Mouse (Mus musculus) stomach, embryonic 16.5 days (tissue): Measurements from ENCODE around the gene Pax5. TPM values are rescaled to one million over a fixed set of nuclear protein-coding genes. Genes with fewer than 3 reads are reported as not detected.

Source experiments
- ATAC-seq: fragments of 200-750 bp; cut with Nextera tagmentation; 2 replicates; pipeline ENCODE4 v1.8.0; 2017; ENCODE audit warnings: moderate number of reproducible peaks, moderate TSS enrichment; ENCODE audit not compliant: insufficient read depth, low FRiP score
- H3K27ac ChIP-seq: fragments of 300-500 bp; sonication (generic); 2 replicates; pipeline ENCODE4 v1.5.1; 2014; ENCODE audit warnings: low read length
- H3K27me3 ChIP-seq: fragments of 300-500 bp; sonication (generic); 2 replicates; pipeline ENCODE4 v1.6.1; 2014; ENCODE audit warnings: low read length, control low read depth, mixed read lengths; ENCODE audit not compliant: control insufficient read depth, insufficient read depth
- H3K36me3 ChIP-seq: fragments of 300-500 bp; sonication (generic); 2 replicates; pipeline ENCODE4 v1.6.1; 2014; ENCODE audit warnings: low read length; ENCODE audit not compliant: control insufficient read depth, insufficient read depth
- H3K4me1 ChIP-seq: fragments of 300-500 bp; sonication (generic); 2 replicates; pipeline ENCODE4 v1.6.1; 2014; ENCODE audit warnings: low read length, control low read depth, mixed read lengths; ENCODE audit not compliant: control insufficient read depth, insufficient read depth
- H3K4me2 ChIP-seq: fragments of 300-500 bp; sonication (generic); 2 replicates; pipeline ENCODE4 v1.6.1; 2014; ENCODE audit warnings: low read depth, low read length, mixed read lengths
- H3K4me3 ChIP-seq: fragments of 300-500 bp; sonication (generic); replicated peaks from 2 replicates; pipeline ENCODE4 v1.5.1; 2014; ENCODE audit warnings: mild to moderate bottlenecking, low read length
- H3K9ac ChIP-seq: fragments of 300-500 bp; sonication (generic); 2 replicates; pipeline ENCODE4 v1.6.1; 2014; ENCODE audit warnings: low read length
- H3K9me3 ChIP-seq: fragments of 300-500 bp; sonication (generic); replicated peaks from 2 replicates; pipeline ENCODE4 v1.6.1; 2016; ENCODE audit warnings: low read length, control low read depth; ENCODE audit not compliant: control insufficient read depth
- WGBS: fragments of 180-500 bp; shearing (Covaris S2); extraction: QIAGEN DNeasy Blood & Tissue Kit; methylation state at CpG from one replicate; pipeline ENCODE4 v1.1.7; 2014; 5-methylcytosine and 5-hydroxymethylcytosine counted together
- polyA plus RNA-seq: library from polyadenylated mRNA; unstranded; fragments of >200 nt; fragmentation: Nextera tagmentation; extraction: Ambion mirVana; gene quantifications from 2 replicates; pipeline ENCODE4 v1.2.1, GENCODE M21; 2015

Gene Pax5
- polyA plus RNA-seq, 1 experiment from 2014 or later = 0.03 TPM

DNA sequence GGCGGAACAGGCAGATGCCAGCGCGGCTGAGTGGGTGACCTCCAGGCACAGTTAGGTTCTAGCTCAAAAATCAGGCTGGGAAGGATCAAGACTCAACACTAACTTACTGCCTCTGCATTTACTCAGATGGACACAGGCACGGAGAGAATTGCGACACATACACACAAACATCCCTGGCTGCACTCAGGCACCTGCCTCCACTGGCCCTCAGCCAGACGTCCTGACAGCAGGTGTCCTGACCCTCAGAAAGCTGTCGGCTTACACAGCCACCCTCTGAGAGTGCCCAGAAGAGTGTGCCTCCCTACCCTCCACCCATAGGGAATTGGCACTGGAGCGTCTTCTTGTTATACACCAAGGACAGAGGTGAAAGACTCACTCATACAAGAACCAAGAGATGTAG lies 108.9 kb downstream of the Pax5 start:
- H3K9me3 ChIP-seq = no peaks in the 10 kb centered on the region
- H3K4me2 ChIP-seq = no peak overlapping the region
- no peaks in the 10 kb centered on the region for H3K4me1 ChIP-seq
- ATAC-seq = no peak
- 67% methylated on average over 8 of the region's 8 CpGs for WGBS
- H3K36me3 ChIP-seq = no peaks in the 10 kb centered on the region
- no peak overlapping the region for H3K4me3 ChIP-seq
- H3K27ac ChIP-seq = no peak overlapping the region
- no peak overlapping the region for H3K9ac ChIP-seq
- H3K27me3 ChIP-seq = no peaks in the 10 kb centered on the region

DNA sequence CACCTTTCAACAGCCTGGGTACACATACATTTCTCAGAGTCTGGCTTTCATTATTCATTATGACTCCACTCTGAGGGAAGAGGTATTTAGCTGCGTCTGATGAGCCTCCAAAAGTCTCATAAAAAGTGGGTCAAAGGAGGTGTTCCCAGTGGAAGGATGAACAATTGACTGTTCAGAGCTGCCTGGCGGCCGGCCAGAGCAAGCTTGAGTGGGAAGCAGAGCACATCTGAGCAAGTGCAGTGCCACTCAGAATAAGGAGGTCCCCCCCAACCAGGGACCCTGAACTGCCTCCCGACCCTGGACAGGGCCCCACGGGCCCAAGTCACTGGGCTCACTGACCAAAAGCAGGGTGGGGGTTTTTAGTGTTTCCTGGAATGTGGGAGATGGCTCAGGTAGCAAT lies 109.4 kb downstream of the Pax5 start:
- no peak overlapping the region for H3K4me2 ChIP-seq
- WGBS = 49% methylated on average over 5 of the region's 5 CpGs
- no peaks in the 10 kb centered on the region for H3K9me3 ChIP-seq
- no peaks in the 10 kb centered on the region for H3K4me1 ChIP-seq
- H3K27me3 ChIP-seq = no peaks in the 10 kb centered on the region
- H3K27ac ChIP-seq = no peak overlapping the region
- no peak overlapping the region for H3K4me3 ChIP-seq
- no peak for ATAC-seq
- no peak overlapping the region for H3K9ac ChIP-seq
- no peaks in the 10 kb centered on the region for H3K36me3 ChIP-seq

DNA sequence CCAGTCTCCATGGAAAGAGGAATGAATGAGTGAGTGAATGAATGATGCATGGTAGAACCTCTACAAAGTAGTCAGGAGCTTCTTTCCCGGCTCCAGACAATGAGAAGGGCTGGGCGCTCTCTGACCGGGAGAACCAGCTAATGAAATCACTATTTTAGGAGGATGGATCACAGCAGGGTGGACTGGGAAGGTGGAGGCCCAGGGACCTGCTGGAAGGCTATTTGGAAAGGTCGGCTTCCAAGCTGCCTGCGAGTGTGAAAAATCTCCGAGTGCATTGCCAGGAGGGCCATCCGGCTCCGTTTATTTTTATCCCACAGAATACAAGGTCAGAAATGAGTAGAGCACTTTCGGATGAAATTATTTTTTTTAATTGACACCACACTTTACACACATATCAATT lies 112.3 kb downstream of the Pax5 start:
- 79% methylated on average over 9 of the region's 9 CpGs for WGBS
- no peaks in the 10 kb centered on the region for H3K36me3 ChIP-seq

DNA sequence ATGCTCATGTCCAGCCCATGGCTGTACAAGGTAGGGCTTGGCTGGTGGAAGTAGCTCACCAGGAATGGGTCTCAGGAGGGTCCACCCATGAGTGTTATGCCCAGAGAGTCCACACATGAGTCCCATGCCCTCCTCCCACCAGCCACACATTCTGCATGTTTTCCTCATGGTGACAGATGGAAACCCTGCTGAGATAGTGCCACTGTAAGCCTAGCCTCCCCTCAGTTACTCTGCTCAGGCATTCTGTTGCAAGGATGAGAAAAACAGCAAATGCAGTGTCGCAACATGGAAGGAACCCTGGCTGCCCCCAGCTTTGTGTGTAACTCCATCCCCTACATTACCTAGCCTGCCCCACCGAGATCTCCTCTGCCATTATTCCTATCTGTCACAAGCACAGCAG lies 117.2 kb downstream of the Pax5 start:
- Histone ChIP-seq H3K9me3 (no peaks in the 10 kb centered on the region), H3K27me3 (no peaks in the 10 kb centered on the region), H3K4me2 (no peak overlapping the region), H3K27ac (no peak overlapping the region), H3K4me1 (no peaks in the 10 kb centered on the region), H3K9ac (no peak overlapping the region), H3K4me3 (no peak overlapping the region), H3K36me3 (no peaks in the 10 kb centered on the region)
- no peak for ATAC-seq
- WGBS = 83% methylated on average over 2 of the region's 2 CpGs

More for the DNA sequence above, 112.3 kb downstream of the Pax5 start:
- Histone ChIP-seq H3K4me1 (no peaks in the 10 kb centered on the region), H3K27ac (no peak overlapping the region), H3K4me2 (no peak overlapping the region), H3K9ac (no peak overlapping the region), H3K27me3 (no peaks in the 10 kb centered on the region), H3K9me3 (no peaks in the 10 kb centered on the region), H3K4me3 (no peak overlapping the region)
- ATAC-seq = no peak

DNA sequence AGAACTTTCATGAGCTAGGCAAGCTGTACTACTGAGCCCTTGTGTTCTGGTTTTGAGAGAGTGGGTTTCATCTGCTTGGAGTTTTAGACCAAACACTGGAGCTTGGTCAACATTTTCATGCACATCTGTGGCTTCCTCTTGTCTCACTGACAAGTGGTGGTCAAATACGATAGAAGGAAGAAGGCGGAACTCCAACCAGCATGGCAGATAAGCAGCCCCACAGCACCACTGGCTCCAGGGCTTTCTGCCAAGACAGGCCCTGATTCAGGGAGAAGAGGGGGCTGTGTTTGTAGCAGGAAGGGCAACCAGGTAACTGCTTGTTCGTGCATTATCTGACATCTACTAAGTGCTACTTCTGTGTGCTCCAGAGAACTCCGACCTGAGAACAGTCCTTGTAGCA lies 127.6 kb downstream of the Pax5 start:
- no peak overlapping the region for H3K4me2 ChIP-seq
- no peak for ATAC-seq
- WGBS = 81% methylated on average over 4 of the region's 4 CpGs
- no peak overlapping the region for H3K9ac ChIP-seq
- H3K4me3 ChIP-seq = no peak overlapping the region
- H3K27me3 ChIP-seq = no peaks in the 10 kb centered on the region
- no peaks in the 10 kb centered on the region for H3K4me1 ChIP-seq
- no peaks in the 10 kb centered on the region for H3K36me3 ChIP-seq
- H3K27ac ChIP-seq = no peak overlapping the region
- no peaks in the 10 kb centered on the region for H3K9me3 ChIP-seq

DNA sequence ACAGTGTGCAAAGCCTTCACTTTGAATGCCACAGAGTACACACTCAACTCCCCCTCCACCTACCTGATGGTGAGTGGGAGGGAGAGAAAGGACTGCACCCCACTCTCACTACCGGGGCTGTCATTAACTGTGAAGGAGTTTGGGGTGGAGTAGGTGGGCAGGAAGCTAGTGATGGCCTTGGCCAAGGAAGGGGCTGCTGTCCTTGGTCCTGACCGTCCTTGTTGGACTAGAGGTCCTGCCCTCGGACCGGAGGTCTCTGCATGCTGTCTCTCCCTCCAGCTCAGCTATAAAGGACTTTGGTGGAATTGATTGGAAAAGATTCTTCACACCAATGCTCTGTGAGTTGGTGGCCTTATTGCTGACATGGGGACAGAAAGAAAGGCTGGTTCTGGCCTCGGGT lies 131.7 kb downstream of the Pax5 start:
- H3K9ac ChIP-seq = no peak overlapping the region
- H3K27ac ChIP-seq = no peak overlapping the region
- H3K9me3 ChIP-seq = no peaks in the 10 kb centered on the region
- no peak overlapping the region for H3K4me2 ChIP-seq
- no peaks in the 10 kb centered on the region for H3K36me3 ChIP-seq
- H3K27me3 ChIP-seq = no peaks in the 10 kb centered on the region
- H3K4me3 ChIP-seq = no peak overlapping the region
- WGBS = 39% methylated on average over 5 of the region's 5 CpGs
- ATAC-seq = no peak
- no peaks in the 10 kb centered on the region for H3K4me1 ChIP-seq

DNA sequence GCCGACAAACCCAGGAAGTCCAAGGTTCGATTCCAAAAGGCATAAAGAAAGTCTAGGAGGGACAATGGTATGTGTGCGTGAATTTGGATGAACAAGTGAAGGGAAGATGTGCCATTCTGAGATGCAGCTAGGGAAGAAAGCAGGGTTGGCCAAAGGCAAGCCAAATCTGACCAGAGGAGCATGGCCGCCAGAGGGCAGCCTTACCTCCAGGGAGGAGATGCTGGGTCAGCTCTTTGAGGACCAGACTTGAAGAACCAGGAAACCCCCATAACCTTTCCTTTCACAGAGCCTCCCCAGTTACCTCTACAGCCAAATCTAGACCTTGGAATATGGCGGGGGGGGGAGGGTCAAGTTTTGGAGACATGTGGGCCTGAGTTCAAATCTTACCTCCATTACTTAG lies 133.0 kb downstream of the Pax5 start:
- no peaks in the 10 kb centered on the region for H3K36me3 ChIP-seq
- H3K9me3 ChIP-seq = no peaks in the 10 kb centered on the region
- no peak overlapping the region for H3K27ac ChIP-seq
- no peak overlapping the region for H3K4me3 ChIP-seq
- H3K9ac ChIP-seq = no peak overlapping the region
- H3K4me1 ChIP-seq = no peaks in the 10 kb centered on the region
- whole genome bisulfite sequencing = 42% methylated on average over 5 of the region's 5 CpGs
- no peak for ATAC-seq
- no peak overlapping the region for H3K4me2 ChIP-seq
- no peaks in the 10 kb centered on the region for H3K27me3 ChIP-seq

DNA sequence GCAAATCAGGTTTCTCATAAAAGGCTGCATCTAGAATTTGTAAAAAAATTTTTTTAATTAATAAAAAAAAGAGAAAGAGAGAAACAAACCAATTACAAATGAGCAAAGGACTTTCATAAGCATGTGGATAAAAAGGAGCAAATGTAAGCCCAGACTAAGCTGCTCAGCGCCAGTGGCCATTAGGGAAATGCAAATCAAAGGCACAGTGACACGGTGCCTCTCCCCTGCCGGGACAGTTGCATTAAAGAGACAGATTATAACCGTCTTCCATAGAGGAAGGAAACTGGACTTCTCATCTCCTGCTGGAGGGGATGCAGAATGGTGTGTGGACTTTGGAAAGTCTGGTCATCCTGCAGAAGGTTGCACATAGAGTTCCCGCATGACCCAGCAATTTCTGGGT lies 133.5 kb downstream of the Pax5 start:
- H3K4me3 ChIP-seq = no peak overlapping the region
- H3K27me3 ChIP-seq = no peaks in the 10 kb centered on the region
- H3K9me3 ChIP-seq = no peaks in the 10 kb centered on the region
- H3K4me2 ChIP-seq = no peak overlapping the region
- WGBS = 52% methylated on average over 5 of the region's 5 CpGs
- no peaks in the 10 kb centered on the region for H3K4me1 ChIP-seq
- H3K36me3 ChIP-seq = no peaks in the 10 kb centered on the region
- H3K9ac ChIP-seq = no peak overlapping the region
- no peak overlapping the region for H3K27ac ChIP-seq
- no peak for ATAC-seq

DNA sequence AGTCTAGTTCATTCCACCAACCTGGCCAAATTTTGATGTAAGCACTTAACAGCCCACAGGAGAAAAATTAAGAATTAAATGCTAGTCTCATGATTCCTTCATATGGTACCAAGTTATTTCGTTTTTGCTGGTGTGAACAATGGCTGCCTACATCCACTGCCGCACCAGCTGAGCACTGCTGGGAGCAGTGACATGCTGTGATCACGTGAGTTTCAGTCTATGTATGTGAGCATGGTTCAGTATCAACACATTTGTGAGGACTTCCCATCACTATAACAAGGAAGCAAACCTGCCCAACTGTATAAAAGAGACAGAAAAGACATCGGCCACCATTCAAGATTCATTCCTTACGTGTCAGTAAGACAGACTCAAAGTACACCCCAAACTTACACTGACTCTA lies 137.3 kb downstream of the Pax5 start:
- no peak overlapping the region for H3K4me2 ChIP-seq
- no peaks in the 10 kb centered on the region for H3K36me3 ChIP-seq
- H3K27me3 ChIP-seq = no peaks in the 10 kb centered on the region
- no peak overlapping the region for H3K9ac ChIP-seq
- 84% methylated on average over 5 of the region's 5 CpGs for WGBS
- no peaks in the 10 kb centered on the region for H3K9me3 ChIP-seq
- no peak overlapping the region for H3K27ac ChIP-seq
- no peak overlapping the region for H3K4me3 ChIP-seq
- no peak for ATAC-seq
- H3K4me1 ChIP-seq = no peaks in the 10 kb centered on the region

DNA sequence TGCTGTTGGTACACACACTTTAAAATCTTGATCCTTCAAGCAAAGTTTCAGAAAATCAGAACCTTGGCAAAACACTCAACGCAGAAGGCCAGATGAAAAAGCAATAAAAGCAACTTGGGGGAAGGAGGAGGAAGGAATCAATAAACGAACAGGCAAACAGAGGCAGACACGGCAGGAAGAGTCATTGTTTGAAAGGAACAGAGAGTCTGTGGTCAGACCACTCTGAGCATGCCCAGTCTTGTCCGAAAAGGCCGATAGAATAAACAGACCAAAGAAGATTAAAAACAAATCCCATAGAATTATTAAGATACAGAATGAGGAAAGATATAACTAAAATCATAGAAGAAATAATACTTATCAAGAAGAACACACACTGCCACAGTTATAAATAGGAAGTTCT lies 137.9 kb downstream of the Pax5 start:
- H3K9ac ChIP-seq = no peak overlapping the region
- H3K9me3 ChIP-seq = no peaks in the 10 kb centered on the region
- no peaks in the 10 kb centered on the region for H3K4me1 ChIP-seq
- H3K36me3 ChIP-seq = no peaks in the 10 kb centered on the region
- H3K27me3 ChIP-seq = no peaks in the 10 kb centered on the region
- no peak overlapping the region for H3K4me2 ChIP-seq
- ATAC-seq = no peak
- no peak overlapping the region for H3K4me3 ChIP-seq
- H3K27ac ChIP-seq = no peak overlapping the region
- 43% methylated on average over 5 of the region's 5 CpGs for WGBS
